In the genomic region with DNA sequence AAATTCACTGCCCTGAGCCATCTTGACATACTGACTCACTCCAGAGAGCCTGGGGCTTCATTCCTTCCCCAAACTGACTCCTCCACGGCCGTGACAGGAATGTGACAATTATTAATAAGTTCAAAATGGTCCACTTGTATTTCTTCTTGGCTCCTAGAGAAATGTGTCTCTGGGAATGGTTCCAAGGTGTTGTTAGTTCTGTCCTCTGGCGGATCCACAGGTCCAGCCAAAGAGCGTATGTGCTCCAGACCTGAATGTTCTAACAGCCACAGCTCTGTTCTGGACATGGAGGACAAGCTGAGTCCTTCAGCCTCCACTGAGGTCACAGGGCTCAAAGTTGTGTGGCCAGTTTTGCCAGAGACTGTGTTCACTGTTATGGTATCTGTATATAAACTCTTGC, we compare ENCODE assay signal across 25 mouse cellular contexts.
A peak's percentile ranks its signal among the peaks of the same experiment; 100 is the strongest.
DNase-seq lines count a peak whose midpoint lies in the region; ATAC-seq and TF ChIP-seq lines count a peak whose summit lies in the region.
"Had no signal": no experiment of that assay in that cellular context is flagged by ENCODE, and none has a peak within 500 bp of the region (broad histone marks: within the 10 kb centered on the region; RNA-seq: fewer than 3 reads in every experiment).

No protein-coding gene starts in this region.

- H3K9ac ChIP-seq in liver, embryonic 11.5 days (ENCODE audit: low read depth, low read length) = no peak overlapping the region
- H3K9ac ChIP-seq: embryonic facial prominence, embryonic 13.5 days; forebrain, embryonic 13.5 days; hindbrain, embryonic 13.5 days; limb, embryonic 15.5 days; liver, embryonic 15.5 days; midbrain, embryonic 13.5 days had no signal

- no peak overlapping the region for H3K4me3 ChIP-seq in gastrocnemius, adult 2 months
- H3K4me3 ChIP-seq in liver, embryonic 11.5 days (ENCODE audit: low read depth, low read length) = no peak overlapping the region
- H3K4me3 ChIP-seq: embryonic facial prominence, embryonic 13.5 days; forebrain, embryonic 13.5 days; hindbrain, embryonic 13.5 days; left cerebral cortex, adult 2 months; limb, embryonic 15.5 days; liver, embryonic 15.5 days; megakaryocyte, embryonic 14.5 days; midbrain, embryonic 13.5 days had no signal

- intact Hi-C loops in gastrocnemius, adult 2 months (cut with DNase I) = loop anchor here (5.0 kb wide), 2 partner anchors 54 to 104 kb away; no protein-coding TSS in a partner anchor
- intact Hi-C loops in gastrocnemius, postnatal 14 days (cut with DNase I; ENCODE audit: low total_unique reads) = no loop called here

- DNase-seq in gastrocnemius, adult 2 months = no peak
- DNase-seq in gastrocnemius, postnatal 14 days = no peak
- DNase-seq in lung, postnatal 10 days = peak; percentile 23
- DNase-seq in lung, adult 18-20 months = no peak
- peak; percentile 56 to 60 for DNase-seq in heart, adult 9 months (ENCODE audit: low spot score in 2 of 2)
- peak; percentile 11 for DNase-seq in heart, postnatal 4 days
- no peak for DNase-seq in liver, embryonic 11.5 days (ENCODE audit: low spot score)
- no peak for DNase-seq in retina, embryonic 14.5 days (ENCODE audit: low spot score)
- DNase-seq: adrenal gland, postnatal 10 days; cerebellum, postnatal 10 days; gastrocnemius, postnatal 36 days; kidney, adult 11 months; layer of hippocampus, adult 9-11 months; left cerebral cortex, postnatal 4 days; right cerebral cortex, postnatal 25 days; thymus, postnatal 25 days had no signal

- H3K4me1 ChIP-seq in liver, embryonic 11.5 days (replicated peaks; ENCODE audit: control insufficient read depth, insufficient read depth, low read length) = no peaks in the 10 kb centered on the region
- H3K4me1 ChIP-seq: embryonic facial prominence, embryonic 13.5 days; forebrain, embryonic 13.5 days; limb, embryonic 15.5 days; liver, embryonic 15.5 days; megakaryocyte, embryonic 14.5 days; midbrain, embryonic 13.5 days had no signal

- H3K36me3 ChIP-seq in liver, embryonic 11.5 days (ENCODE audit: control insufficient read depth, insufficient read depth, low read length) = no peaks in the 10 kb centered on the region
- H3K36me3 ChIP-seq: embryonic facial prominence, embryonic 13.5 days; hindbrain, embryonic 13.5 days; limb, embryonic 15.5 days; liver, embryonic 15.5 days; midbrain, embryonic 13.5 days had no signal

- 84% methylated on average over 4 of the region's 4 CpGs for WGBS in liver, embryonic 11.5 days

- no peak for TF ChIP-seq CTCF in gastrocnemius, adult 2 months (IDR thresholded peaks at IDR 0.05)

- no peaks in the 10 kb centered on the region for H3K27me3 ChIP-seq in liver, embryonic 11.5 days (replicated peaks; ENCODE audit: control insufficient read depth, insufficient read depth, low read length)
- H3K27me3 ChIP-seq: embryonic facial prominence, embryonic 13.5 days; forebrain, embryonic 13.5 days; hindbrain, embryonic 13.5 days; limb, embryonic 15.5 days; liver, embryonic 15.5 days; megakaryocyte, embryonic 14.5 days; midbrain, embryonic 13.5 days had no signal

- no peak overlapping the region for H3K4me2 ChIP-seq in liver, embryonic 11.5 days
- H3K4me2 ChIP-seq: embryonic facial prominence, embryonic 13.5 days; forebrain, embryonic 13.5 days; hindbrain, embryonic 13.5 days; limb, embryonic 15.5 days; liver, embryonic 15.5 days; midbrain, embryonic 13.5 days had no signal

- H3K27ac ChIP-seq in gastrocnemius, adult 2 months = peak overlapping the region; percentile 16; the same call in 1 of the 2 replicates
- no peak overlapping the region for H3K27ac ChIP-seq in liver, embryonic 11.5 days (ENCODE audit: low read depth, low read length)
- H3K27ac ChIP-seq: embryonic facial prominence, embryonic 13.5 days; forebrain, embryonic 13.5 days; hindbrain, embryonic 13.5 days; left cerebral cortex, adult 2 months; limb, embryonic 15.5 days; liver, embryonic 15.5 days; midbrain, embryonic 13.5 days had no signal

- ATAC-seq in liver, embryonic 11.5 days (replicated peaks; ENCODE audit: low FRiP score) = no peak
- ATAC-seq: forebrain, embryonic 13.5 days; lung, postnatal 0 days; midbrain, embryonic 13.5 days had no signal

- H3K9me3 ChIP-seq in liver, embryonic 11.5 days (ENCODE audit: control insufficient read depth, low read length) = no peaks in the 10 kb centered on the region
- H3K9me3 ChIP-seq: embryonic facial prominence, embryonic 13.5 days; forebrain, embryonic 13.5 days; hindbrain, embryonic 13.5 days; limb, embryonic 15.5 days; liver, embryonic 15.5 days; midbrain, embryonic 13.5 days had no signal

Comparison
In these comparisons a context has a peak if more than half of its experiments do, and no peak if none do; other contexts are left out.
1. DNase-seq: peak in lung, postnatal 10 days (single experiment), heart, adult 9 months (2 of 2) and heart, postnatal 4 days (single experiment); none in gastrocnemius, adult 2 months (single experiment), gastrocnemius, postnatal 14 days (single experiment), lung, adult 18-20 months (0 of 2), liver, embryonic 11.5 days (single experiment) and retina, embryonic 14.5 days (single experiment).